Mouse (Mus musculus) intestine, embryonic 14.5 days (tissue): ENCODE results near the gene Aar2. TPM values are rescaled to one million over a fixed set of nuclear protein-coding genes. Genes with fewer than 3 reads are reported as not detected.
"Not testable (repeated sequence)": the region's sequence is repeated elsewhere in the genome, so short reads cannot be mapped to it uniquely, and the experiment has no call there.

Experiments used
- ATAC-seq: fragments of 200-750 bp; cut with Nextera tagmentation; replicated peaks from 2 replicates; pipeline ENCODE4 v1.8.0; 2017; ENCODE audit warnings: low read depth, moderate number of reproducible peaks, moderate TSS enrichment, moderate library complexity; ENCODE audit not compliant: low FRiP score, low TSS enrichment
- DNase-seq: peaks from one replicate; pipeline ENCODE4 v3.0.0-alpha.2; 2018; ENCODE audit warnings: low spot score
- H3K27ac ChIP-seq: fragments of 300-500 bp; sonication (generic); 2 replicates; pipeline ENCODE4 v1.5.1; 2014; ENCODE audit warnings: low read depth, mild to moderate bottlenecking, control low read depth
- H3K27me3 ChIP-seq: fragments of 300-500 bp; sonication (generic); replicated peaks from 2 replicates; pipeline ENCODE4 v1.6.1; 2014; ENCODE audit warnings: low read length, control low read depth; ENCODE audit not compliant: control insufficient read depth, insufficient read depth
- H3K36me3 ChIP-seq: fragments of 300-500 bp; sonication (generic); 2 replicates; pipeline ENCODE4 v1.6.1; 2014; ENCODE audit warnings: low read length, control low read depth; ENCODE audit not compliant: control insufficient read depth, insufficient read depth
- H3K4me1 ChIP-seq: fragments of 300-500 bp; sonication (generic); replicated peaks from 2 replicates; pipeline ENCODE4 v1.6.1; 2014; ENCODE audit warnings: low read length, control low read depth, mixed read lengths; ENCODE audit not compliant: control insufficient read depth, insufficient read depth
- H3K4me2 ChIP-seq: fragments of 300-500 bp; sonication (generic); 2 replicates; pipeline ENCODE4 v1.6.1; 2014; ENCODE audit warnings: low read length
- H3K4me3 ChIP-seq: fragments of 300-500 bp; sonication (generic); 2 replicates; pipeline ENCODE4 v1.5.1; 2014; ENCODE audit warnings: low read depth, low read length, control low read depth, mixed read lengths
- H3K9ac ChIP-seq: fragments of 300-500 bp; sonication (generic); 2 replicates; pipeline ENCODE4 v1.6.1; 2014; ENCODE audit warnings: mild to moderate bottlenecking, low read length
- H3K9me3 ChIP-seq: fragments of 300-500 bp; sonication (generic); 2 replicates; pipeline ENCODE4 v1.6.1; 2016; ENCODE audit warnings: low read length, control low read depth; ENCODE audit not compliant: control insufficient read depth
- whole genome bisulfite sequencing: fragments of 180-500 bp; shearing (Covaris S2); extraction: QIAGEN DNeasy Blood & Tissue Kit; methylation state at CpG from one replicate; pipeline ENCODE4 v1.1.7; 2014; 5-methylcytosine and 5-hydroxymethylcytosine counted together
- polyA plus RNA-seq: library from polyadenylated mRNA; unstranded; fragments of >200 nt; fragmentation: Nextera tagmentation; extraction: Ambion mirVana; gene quantifications from 2 replicates; pipeline ENCODE4 v1.2.1, GENCODE M21; 2014

The Aar2 gene
- polyA plus RNA-seq, 1 experiment from 2014 or later: 38.6 TPM

- H3K36me3 ChIP-seq: peaks cover 34% of the 10 kb centered on the region
- not testable (repeated sequence) for H3K9me3 ChIP-seq, H3K4me2 ChIP-seq, H3K4me1 ChIP-seq, H3K9ac ChIP-seq, H3K27me3 ChIP-seq, DNase-seq, H3K4me3 ChIP-seq, H3K27ac ChIP-seq
- ATAC-seq: peak; percentile 80; the same call in 1 of the 2 replicates
- 69% methylated on average over 2 of the region's 2 CpGs for WGBS
These were observed 30.7 kb upstream of the Aar2 start for GRCm38 (mm10) chr2:156516678-156517077.

- Histone ChIP-seq H3K27ac (no peak overlapping the region), H3K9ac (no peak overlapping the region), H3K27me3 (no peaks in the 10 kb centered on the region), H3K4me3 (no peak overlapping the region), H3K9me3 (no peaks in the 10 kb centered on the region), H3K4me1 (no peaks in the 10 kb centered on the region), H3K36me3 (peaks cover 36% of the 10 kb centered on the region), H3K4me2 (no peak overlapping the region)
- DNase-seq (no peak), ATAC-seq (no peak)
- WGBS: 79% methylated on average over 6 of the region's 6 CpGs
These were observed 29.1 kb upstream of the Aar2 start for GRCm38 (mm10) chr2:156518306-156518705.

- Histone ChIP-seq H3K9me3 (no peaks in the 10 kb centered on the region), H3K4me2 (no peak overlapping the region), H3K4me1 (no peaks in the 10 kb centered on the region), H3K36me3 (peaks cover 27% of the 10 kb centered on the region), H3K27ac (no peak overlapping the region), H3K9ac (no peak overlapping the region), H3K27me3 (no peaks in the 10 kb centered on the region), H3K4me3 (no peak overlapping the region)
- no peak for DNase-seq
- 87% methylated on average over 5 of the region's 5 CpGs for WGBS
- ATAC-seq: no peak
These were observed 27.8 kb upstream of the Aar2 start for GRCm38 (mm10) chr2:156519584-156519983.

- Histone ChIP-seq H3K27me3 (no peaks in the 10 kb centered on the region), H3K4me1 (no peaks in the 10 kb centered on the region), H3K9ac (no peak overlapping the region), H3K36me3 (peaks cover 35% of the 10 kb centered on the region), H3K27ac (no peak overlapping the region), H3K4me2 (no peak overlapping the region), H3K9me3 (no peaks in the 10 kb centered on the region), H3K4me3 (no peak overlapping the region)
- ATAC-seq (no peak), DNase-seq (no peak)
- 82% methylated on average over 11 of the region's 11 CpGs for WGBS
These were observed 24.4 kb upstream of the Aar2 start for GRCm38 (mm10) chr2:156522994-156523393.

- peaks cover 35% of the 10 kb centered on the region for H3K36me3 ChIP-seq
- DNase-seq: no peak
These were observed 23.3 kb upstream of the Aar2 start for GRCm38 (mm10) chr2:156524078-156524477.

GRCm38 (mm10) chr2:156529726-156530125 lies 17.7 kb upstream of the Aar2 start:
- Histone ChIP-seq H3K4me2 (no peak overlapping the region), H3K9ac (no peak overlapping the region), H3K4me1 (no peaks in the 10 kb centered on the region), H3K9me3 (no peaks in the 10 kb centered on the region), H3K27ac (no peak overlapping the region), H3K27me3 (no peaks in the 10 kb centered on the region), H3K4me3 (no peak overlapping the region), H3K36me3 (peaks cover 31% of the 10 kb centered on the region)
- DNase-seq (peak; percentile 57), ATAC-seq (no peak)
- 60% methylated on average over 2 of the region's 2 CpGs for WGBS

More at GRCm38 (mm10) chr2:156524078-156524477, 23.3 kb upstream of the Aar2 start:
- H3K4me1 ChIP-seq: no peaks in the 10 kb centered on the region
- no peaks in the 10 kb centered on the region for H3K9me3 ChIP-seq
- ATAC-seq: no peak
- no peak overlapping the region for H3K4me3 ChIP-seq
- no peak overlapping the region for H3K9ac ChIP-seq
- no peak overlapping the region for H3K4me2 ChIP-seq
- no peak overlapping the region for H3K27ac ChIP-seq
- H3K27me3 ChIP-seq: no peaks in the 10 kb centered on the region
- WGBS: 48% methylated on average over 3 of the region's 3 CpGs

GRCm38 (mm10) chr2:156533160-156533559 lies 14.2 kb upstream of the Aar2 start:
- 65% methylated on average over 2 of the region's 2 CpGs for WGBS

GRCm38 (mm10) chr2:156538817-156539555 lies 8.4 kb upstream of the Aar2 start:
- Histone ChIP-seq H3K9me3 (no peaks in the 10 kb centered on the region), H3K4me1 (no peaks in the 10 kb centered on the region), H3K27ac (no peak overlapping the region), H3K4me3 (no peak overlapping the region), H3K27me3 (no peaks in the 10 kb centered on the region), H3K4me2 (no peak overlapping the region), H3K9ac (no peak overlapping the region), H3K36me3 (0 out of 2 replicates have a peak, but pooled peaks cover 24% of the 10 kb centered on the region)
- DNase-seq (no peak), ATAC-seq (no peak)
- 88% methylated on average over 7 of the region's 7 CpGs for WGBS

More at GRCm38 (mm10) chr2:156533160-156533559, 14.2 kb upstream of the Aar2 start:
- Histone ChIP-seq H3K27me3 (no peaks in the 10 kb centered on the region), H3K4me3 (no peak overlapping the region), H3K27ac (no peak overlapping the region), H3K9me3 (no peaks in the 10 kb centered on the region), H3K9ac (no peak overlapping the region), H3K36me3 (peaks cover 27% of the 10 kb centered on the region; the same call in 1 of the 2 replicates), H3K4me1 (no peaks in the 10 kb centered on the region), H3K4me2 (no peak overlapping the region)
- DNase-seq (no peak), ATAC-seq (no peak)

GRCm38 (mm10) chr2:156540991-156541390 lies 6.4 kb upstream of the Aar2 start:
- Histone ChIP-seq H3K9me3 (no peaks in the 10 kb centered on the region), H3K36me3 (0 out of 2 replicates have a peak, but pooled peaks cover 19% of the 10 kb centered on the region), H3K4me3 (no peak overlapping the region), H3K4me1 (no peaks in the 10 kb centered on the region), H3K4me2 (no peak overlapping the region), H3K27me3 (no peaks in the 10 kb centered on the region), H3K9ac (no peak overlapping the region), H3K27ac (no peak overlapping the region)
- no peak for DNase-seq
- no peak for ATAC-seq
- 83% methylated on average over 7 of the region's 7 CpGs for WGBS
